Mouse (Mus musculus): Measurements from ENCODE around the gene Ktn1.

GRCm38 (mm10) chr14:47646246-47646645, 2.0 kb upstream of the Ktn1 start:
- TF ChIP-seq CTCF (IDR thresholded peaks at IDR 0.05; ENCODE audit: insufficient read depth, low read depth, low read length), result no peak
- TF ChIP-seq POLR2A (IDR thresholded peaks at IDR 0.05; ENCODE audit: insufficient read depth, low read depth, low read length), result no peak
